Mouse (Mus musculus) stomach, embryonic 14.5 days (tissue): ENCODE results near the gene Ttc12. TPM values are rescaled to one million over a fixed set of nuclear protein-coding genes. Genes with fewer than 3 reads are reported as not detected.
A peak's percentile ranks its signal among the peaks of the same experiment; 100 is the strongest.

Source experiments
- ATAC-seq: fragments of 200-750 bp; cut with Nextera tagmentation; 2 replicates; pipeline ENCODE4 v1.8.0; 2017; ENCODE audit warnings: low read depth, moderate TSS enrichment; ENCODE audit not compliant: insufficient number of reproducible peaks, insufficient read depth, low FRiP score
- H3K27ac ChIP-seq: fragments of 300-500 bp; sonication (generic); 2 replicates; pipeline ENCODE4 v1.5.1; 2014; ENCODE audit warnings: mild to moderate bottlenecking, low read length, moderate library complexity, mixed read lengths
- H3K27me3 ChIP-seq: fragments of 300-500 bp; sonication (generic); 2 replicates; pipeline ENCODE4 v1.6.1; 2014; ENCODE audit warnings: low read length, control low read depth, mixed read lengths; ENCODE audit not compliant: control insufficient read depth, insufficient read depth
- H3K36me3 ChIP-seq: fragments of 300-500 bp; sonication (generic); 2 replicates; pipeline ENCODE4 v1.6.1; 2014; ENCODE audit warnings: mild to moderate bottlenecking, control low read depth, low read length, moderate library complexity, mixed read lengths; ENCODE audit not compliant: control insufficient read depth, insufficient read depth
- H3K4me1 ChIP-seq: fragments of 300-500 bp; sonication (generic); 2 replicates; pipeline ENCODE4 v1.6.1; 2014; ENCODE audit warnings: low read length, control low read depth, mixed read lengths; ENCODE audit not compliant: control insufficient read depth, insufficient read depth
- H3K4me2 ChIP-seq: fragments of 300-500 bp; sonication (generic); replicated peaks from 2 replicates; pipeline ENCODE4 v1.6.1; 2014; ENCODE audit warnings: low read depth, low read length, control low read depth
- H3K4me3 ChIP-seq: fragments of 300-500 bp; sonication (generic); 2 replicates; pipeline ENCODE4 v1.5.1; 2014; ENCODE audit warnings: low read depth, low read length, control low read depth
- H3K9ac ChIP-seq: fragments of 300-500 bp; sonication (generic); replicated peaks from 2 replicates; pipeline ENCODE4 v1.6.1; 2014; ENCODE audit warnings: low read depth, mild to moderate bottlenecking, control low read depth, low read length, moderate library complexity, mixed read lengths
- H3K9me3 ChIP-seq: fragments of 300-500 bp; sonication (generic); 2 replicates; pipeline ENCODE4 v1.6.1; 2016; ENCODE audit warnings: low read depth, low read length, control low read depth; ENCODE audit not compliant: control insufficient read depth
- WGBS: fragments of 180-500 bp; shearing (Covaris S2); extraction: QIAGEN DNeasy Blood & Tissue Kit; methylation state at CpG from one replicate; pipeline ENCODE4 v1.1.7; 2014; 5-methylcytosine and 5-hydroxymethylcytosine counted together
- polyA plus RNA-seq: library from polyadenylated mRNA; unstranded; fragments of >200 nt; fragmentation: Nextera tagmentation; extraction: Ambion mirVana; gene quantifications from 2 replicates; pipeline ENCODE4 v1.2.1, GENCODE M21; 2014

The Ttc12 gene
- 1.4 and 2.0 TPM in 2 replicates for polyA plus RNA-seq

- ATAC-seq: peak; percentile 88
- Histone ChIP-seq H3K27ac (no peak within 1 kb of the TSS), H3K27me3 (no peaks in the 10 kb centered on the region), H3K4me1 (0 out of 2 replicates have a peak, but pooled peaks cover 5% of the 10 kb centered on the region), H3K4me2 (peak within 1 kb of the TSS; percentile 88), H3K9ac (peak within 1 kb of the TSS; percentile 14; the same call in 1 of the 2 replicates), H3K36me3 (no peaks in the 10 kb centered on the region), H3K4me3 (peak within 1 kb of the TSS; percentile 52), H3K9me3 (no peaks in the 10 kb centered on the region)
- WGBS: 0% methylated on average over 18 of the region's 18 CpGs
These were observed at the start of gene Ttc12 for GRCm38 (mm10) chr9:49485892-49486311. Gene Ttc12, minus strand, starts transcription at chr9:49486225.

- 30% methylated on average over 4 of the region's 4 CpGs for WGBS
- H3K9me3 ChIP-seq: no peaks in the 10 kb centered on the region
- no peaks in the 10 kb centered on the region for H3K27me3 ChIP-seq
- no peak overlapping the region for H3K4me3 ChIP-seq
- H3K27ac ChIP-seq: no peak overlapping the region
- 0 out of 2 replicates have a peak, but pooled peaks cover 11% of the 10 kb centered on the region for H3K4me1 ChIP-seq
- ATAC-seq: no peak
- no peak overlapping the region for H3K4me2 ChIP-seq
- no peaks in the 10 kb centered on the region; the same call in 1 of the 2 replicates for H3K36me3 ChIP-seq
- no peak overlapping the region for H3K9ac ChIP-seq
These were observed 48.9 kb upstream of the Ttc12 start for GRCm38 (mm10) chr9:49534958-49535357.

GRCm38 (mm10) chr9:49533912-49534491 lies 48.0 kb upstream of the Ttc12 start:
- WGBS: 46% methylated on average over 8 of the region's 8 CpGs
- Histone ChIP-seq H3K27me3 (no peaks in the 10 kb centered on the region), H3K27ac (no peak overlapping the region), H3K4me1 (0 out of 2 replicates have a peak, but pooled peaks cover 11% of the 10 kb centered on the region), H3K4me3 (no peak overlapping the region), H3K4me2 (no peak overlapping the region), H3K9ac (no peak overlapping the region), H3K36me3 (no peaks in the 10 kb centered on the region; the same call in 1 of the 2 replicates), H3K9me3 (no peaks in the 10 kb centered on the region)
- no peak for ATAC-seq

GRCm38 (mm10) chr9:49533455-49533854 lies 47.4 kb upstream of the Ttc12 start:
- no peak overlapping the region for H3K4me3 ChIP-seq
- no peaks in the 10 kb centered on the region; the same call in 1 of the 2 replicates for H3K36me3 ChIP-seq
- WGBS: 66% methylated on average over 7 of the region's 7 CpGs

GRCm38 (mm10) chr9:49531833-49532232 lies 45.8 kb upstream of the Ttc12 start:
- H3K27me3 ChIP-seq: no peaks in the 10 kb centered on the region
- no peak for ATAC-seq
- no peak overlapping the region for H3K4me3 ChIP-seq
- H3K9ac ChIP-seq: no peak overlapping the region
- no peak overlapping the region for H3K27ac ChIP-seq
- H3K4me2 ChIP-seq: no peak overlapping the region
- H3K9me3 ChIP-seq: no peaks in the 10 kb centered on the region
- H3K4me1 ChIP-seq: 0 out of 2 replicates have a peak, but pooled peaks cover 3% of the 10 kb centered on the region
- no peaks in the 10 kb centered on the region; the same call in 1 of the 2 replicates for H3K36me3 ChIP-seq
- WGBS: 88% methylated on average over 6 of the region's 6 CpGs

More at GRCm38 (mm10) chr9:49533455-49533854, 47.4 kb upstream of the Ttc12 start:
- Histone ChIP-seq H3K9ac (no peak overlapping the region), H3K4me2 (no peak overlapping the region), H3K4me1 (0 out of 2 replicates have a peak, but pooled peaks cover 11% of the 10 kb centered on the region), H3K27me3 (no peaks in the 10 kb centered on the region), H3K27ac (no peak overlapping the region), H3K9me3 (no peaks in the 10 kb centered on the region)
- ATAC-seq: no peak

GRCm38 (mm10) chr9:49531257-49531656 lies 45.2 kb upstream of the Ttc12 start:
- Histone ChIP-seq H3K9me3 (no peaks in the 10 kb centered on the region), H3K4me1 (no peaks in the 10 kb centered on the region), H3K36me3 (no peaks in the 10 kb centered on the region; the same call in 1 of the 2 replicates), H3K4me2 (no peak overlapping the region), H3K27ac (no peak overlapping the region), H3K9ac (no peak overlapping the region), H3K4me3 (no peak overlapping the region), H3K27me3 (no peaks in the 10 kb centered on the region)
- 49% methylated on average over 7 of the region's 7 CpGs for WGBS
- no peak for ATAC-seq

- ATAC-seq: no peak
These were observed 44.7 kb upstream of the Ttc12 start for GRCm38 (mm10) chr9:49530739-49531138.

GRCm38 (mm10) chr9:49529366-49529959 lies 43.4 kb upstream of the Ttc12 start:
- Histone ChIP-seq H3K4me2 (no peak overlapping the region), H3K27ac (no peak overlapping the region), H3K36me3 (no peaks in the 10 kb centered on the region; the same call in 1 of the 2 replicates), H3K4me1 (no peaks in the 10 kb centered on the region), H3K4me3 (no peak overlapping the region), H3K9ac (no peak overlapping the region), H3K9me3 (no peaks in the 10 kb centered on the region), H3K27me3 (no peaks in the 10 kb centered on the region)
- ATAC-seq: no peak
- 65% methylated on average over 8 of the region's 8 CpGs for WGBS

More at GRCm38 (mm10) chr9:49530739-49531138, 44.7 kb upstream of the Ttc12 start:
- H3K9ac ChIP-seq: no peak overlapping the region
- no peaks in the 10 kb centered on the region; the same call in 1 of the 2 replicates for H3K36me3 ChIP-seq
- no peaks in the 10 kb centered on the region for H3K9me3 ChIP-seq
- H3K4me1 ChIP-seq: no peaks in the 10 kb centered on the region
- WGBS: 52% methylated on average over 4 of the region's 4 CpGs
- H3K4me3 ChIP-seq: no peak overlapping the region
- no peak overlapping the region for H3K27ac ChIP-seq
- H3K27me3 ChIP-seq: no peaks in the 10 kb centered on the region
- no peak overlapping the region for H3K4me2 ChIP-seq
